Mouse (Mus musculus) testis, adult 2 months (tissue): Measurements from ENCODE around the gene Coro1b. TPM values are rescaled to one million over a fixed set of nuclear protein-coding genes. Genes with fewer than 3 reads are reported as not detected.

Source experiments
- H3K27ac ChIP-seq: fragments of 200-500 bp; 2 replicates; pipeline ENCODE4 v1.5.1; 2012; ENCODE audit warnings: low read depth, low read length; ENCODE audit not compliant: control insufficient read depth, insufficient read depth
- H3K27me3 ChIP-seq: fragments of 200-500 bp; 2 replicates; pipeline ENCODE4 v1.6.1; 2012; ENCODE audit warnings: mild to moderate bottlenecking, low read length, moderate library complexity; ENCODE audit not compliant: control insufficient read depth, insufficient read depth
- H3K36me3 ChIP-seq: fragments of 200-500 bp; 2 replicates; pipeline ENCODE4 v1.6.1; 2012; ENCODE audit warnings: mild to moderate bottlenecking, low read length; ENCODE audit not compliant: control insufficient read depth, insufficient read depth
- H3K4me1 ChIP-seq: fragments of 200-500 bp; 2 replicates; pipeline ENCODE4 v1.6.1; 2012; ENCODE audit warnings: low read length; ENCODE audit not compliant: control insufficient read depth, insufficient read depth
- H3K4me3 ChIP-seq: fragments of 200-500 bp; 2 replicates; pipeline ENCODE4 v1.5.1; 2012; ENCODE audit warnings: low read depth, mild to moderate bottlenecking, low read length, moderate library complexity, mixed read lengths; ENCODE audit not compliant: control insufficient read depth
- CTCF ChIP-seq: fragments of 200-500 bp; IDR thresholded peaks from 2 replicates; pipeline ENCODE4 v1.5.1; 2012; ENCODE audit warnings: low read depth, mild to moderate bottlenecking, inconsistent platforms, low read length, moderate library complexity; ENCODE audit not compliant: control insufficient read depth, insufficient read depth, insufficient replicate concordance
- POLR2A ChIP-seq: fragments of 200-500 bp; IDR thresholded peaks from 2 replicates; pipeline ENCODE4 v1.6.1; 2012; ENCODE audit warnings: low read depth, mild to moderate bottlenecking, inconsistent platforms, low read length, moderate library complexity; ENCODE audit not compliant: control insufficient read depth
- polyA plus RNA-seq: library from polyadenylated mRNA; depleted of rRNA; stranded (reverse); fragments of >200 nt; gene quantifications from 2 replicates; pipeline ENCODE4 v1.2.3, GENCODE M21; 2012

Coro1b gene
- polyA plus RNA-seq, 1 experiment, result 87.3 TPM

GRCm38 (mm10) chr19:4103294-4103693, 45.1 kb upstream of the Coro1b start:
- Histone ChIP-seq H3K27me3 (no peaks in the 10 kb centered on the region), H3K4me3 (no peak overlapping the region), H3K27ac (no peak overlapping the region), H3K36me3 (no peaks in the 10 kb centered on the region), H3K4me1 (peaks cover 29% of the 10 kb centered on the region)
- TF ChIP-seq CTCF (no peak), POLR2A (no peak)

- Histone ChIP-seq H3K4me1 (peaks cover 24% of the 10 kb centered on the region), H3K27ac (no peak overlapping the region), H3K4me3 (no peak overlapping the region), H3K27me3 (no peaks in the 10 kb centered on the region), H3K36me3 (no peaks in the 10 kb centered on the region)
- no peak for TF ChIP-seq CTCF
- no peak for TF ChIP-seq POLR2A
These were observed 44.6 kb upstream of the Coro1b start for GRCm38 (mm10) chr19:4103792-4104191.

- Histone ChIP-seq H3K36me3 (no peaks in the 10 kb centered on the region), H3K27ac (no peak overlapping the region), H3K27me3 (no peaks in the 10 kb centered on the region), H3K4me3 (no peak overlapping the region), H3K4me1 (peaks cover 19% of the 10 kb centered on the region)
- no peak for TF ChIP-seq CTCF
- no peak for TF ChIP-seq POLR2A
These were observed 43.7 kb upstream of the Coro1b start for GRCm38 (mm10) chr19:4104675-4105194.

- Histone ChIP-seq H3K27me3 (no peaks in the 10 kb centered on the region), H3K4me1 (peaks cover 1% of the 10 kb centered on the region; the same call in 1 of the 2 replicates), H3K36me3 (no peaks in the 10 kb centered on the region), H3K27ac (no peak overlapping the region), H3K4me3 (no peak overlapping the region)
- TF ChIP-seq CTCF (no peak), POLR2A (no peak)
These were observed 41.8 kb upstream of the Coro1b start for GRCm38 (mm10) chr19:4106654-4107053.

- no peaks in the 10 kb centered on the region for H3K27me3 ChIP-seq
- H3K4me1 ChIP-seq, result no peaks in the 10 kb centered on the region
- TF ChIP-seq CTCF (no peak), POLR2A (no peak)
- H3K4me3 ChIP-seq, result no peak overlapping the region
- no peaks in the 10 kb centered on the region for H3K36me3 ChIP-seq
- no peak overlapping the region for H3K27ac ChIP-seq
These were observed 39.9 kb upstream of the Coro1b start for GRCm38 (mm10) chr19:4108535-4108934.

- no peaks in the 10 kb centered on the region for H3K27me3 ChIP-seq
- no peak for TF ChIP-seq CTCF
- TF ChIP-seq POLR2A, result no peak
- H3K4me3 ChIP-seq, result no peak overlapping the region
- no peak overlapping the region for H3K27ac ChIP-seq
- H3K36me3 ChIP-seq, result no peaks in the 10 kb centered on the region
- H3K4me1 ChIP-seq, result no peaks in the 10 kb centered on the region
These were observed 36.1 kb upstream of the Coro1b start for GRCm38 (mm10) chr19:4112063-4112960.

GRCm38 (mm10) chr19:4113186-4113805, 35.1 kb upstream of the Coro1b start:
- Histone ChIP-seq H3K27me3 (no peaks in the 10 kb centered on the region), H3K36me3 (no peaks in the 10 kb centered on the region), H3K27ac (peak overlapping the region; percentile 22; the same call in 1 of the 2 replicates), H3K4me3 (no peak overlapping the region), H3K4me1 (no peaks in the 10 kb centered on the region)
- TF ChIP-seq CTCF, result no peak
- no peak for TF ChIP-seq POLR2A
